Mouse (Mus musculus) midbrain, embryonic 10.5 days (tissue): ENCODE measurements around the gene Tepsin. TPM values are rescaled to one million over a fixed set of nuclear protein-coding genes. Genes with fewer than 3 reads are reported as not detected.

ENCODE experiments used
- DNase-seq: peaks from one replicate; pipeline ENCODE4 v3.0.0-alpha.2; 2017; ENCODE audit warnings: low spot score
- H3K27ac ChIP-seq: fragments of 300-500 bp; sonication (generic); replicated peaks from 2 replicates; pipeline ENCODE4 v1.5.1; 2016; ENCODE audit warnings: mild to moderate bottlenecking
- H3K27me3 ChIP-seq: fragments of 300-500 bp; sonication (generic); 2 replicates; pipeline ENCODE4 v1.6.1; 2016; ENCODE audit warnings: low read depth, mild to moderate bottlenecking; ENCODE audit not compliant: poor library complexity, severe bottlenecking
- H3K36me3 ChIP-seq: fragments of 300-500 bp; sonication (generic); 2 replicates; pipeline ENCODE4 v1.6.1; 2016; ENCODE audit warnings: mild to moderate bottlenecking, moderate library complexity
- H3K4me1 ChIP-seq: fragments of 300-500 bp; sonication (generic); 2 replicates; pipeline ENCODE4 v1.6.1; 2016
- H3K4me3 ChIP-seq: fragments of 300-500 bp; sonication (generic); 2 replicates; pipeline ENCODE4 v1.5.1; 2016; ENCODE audit warnings: mild to moderate bottlenecking, moderate library complexity
- H3K9me3 ChIP-seq: fragments of 300-500 bp; sonication (generic); replicated peaks from 2 replicates; pipeline ENCODE4 v1.6.1; 2016; ENCODE audit warnings: mild to moderate bottlenecking
- WGBS: fragments of 180-500 bp; shearing (Covaris S2); methylation state at CpG from one replicate; pipeline ENCODE4 v1.1.7; 2016; 5-methylcytosine and 5-hydroxymethylcytosine counted together
- polyA plus RNA-seq: library from polyadenylated mRNA; unstranded; fragments of >200 nt; fragmentation: Nextera tagmentation; extraction: Ambion mirVana; gene quantifications from 2 replicates; pipeline ENCODE4 v1.2.1, GENCODE M21; 2016

The Tepsin gene
- polyA plus RNA-seq, 1 experiment from 2014 or later, result 21.2 TPM

GRCm38 (mm10) chr11:120107026-120107425, 8.5 kb upstream of the Tepsin start:
- Histone ChIP-seq H3K27ac (no peak overlapping the region), H3K36me3 (peaks cover 74% of the 10 kb centered on the region), H3K4me1 (no peaks in the 10 kb centered on the region), H3K27me3 (no peaks in the 10 kb centered on the region), H3K4me3 (no peak overlapping the region), H3K9me3 (no peaks in the 10 kb centered on the region)
- 74% methylated on average over 2 of the region's 2 CpGs for WGBS
- DNase-seq, result no peak

GRCm38 (mm10) chr11:120103431-120103997, 5.0 kb upstream of the Tepsin start:
- H3K4me1 ChIP-seq, result peaks cover 23% of the 10 kb centered on the region
- DNase-seq, result no peak
- H3K36me3 ChIP-seq, result peaks cover 65% of the 10 kb centered on the region
- no peaks in the 10 kb centered on the region for H3K27me3 ChIP-seq
- no peak overlapping the region for H3K4me3 ChIP-seq
- H3K27ac ChIP-seq, result no peak overlapping the region
- H3K9me3 ChIP-seq, result no peaks in the 10 kb centered on the region
- WGBS, result 98% methylated on average over 3 of the region's 3 CpGs

- Histone ChIP-seq H3K27ac (0 out of 2 replicates have a peak overlapping the region, but pooled peaks have one; percentile 13), H3K9me3 (no peaks in the 10 kb centered on the region), H3K4me3 (no peak overlapping the region), H3K27me3 (no peaks in the 10 kb centered on the region), H3K4me1 (peaks cover 37% of the 10 kb centered on the region), H3K36me3 (peaks cover 48% of the 10 kb centered on the region)
- WGBS, result 2% methylated on average over 3 of the region's 3 CpGs
- DNase-seq, result peak; percentile 71
Observed at GRCm38 (mm10) chr11:120101036-120101435, 2.5 kb upstream of the Tepsin start.

GRCm38 (mm10) chr11:120092817-120093591, 5.5 kb downstream of the Tepsin start:
- Histone ChIP-seq H3K4me1 (peaks cover 12% of the 10 kb centered on the region), H3K9me3 (no peaks in the 10 kb centered on the region), H3K27ac (no peak overlapping the region), H3K36me3 (peaks cover 65% of the 10 kb centered on the region), H3K4me3 (no peak overlapping the region), H3K27me3 (no peaks in the 10 kb centered on the region)
- WGBS, result 80% methylated on average over 23 of the region's 23 CpGs
- no peak for DNase-seq

- Histone ChIP-seq H3K9me3 (no peaks in the 10 kb centered on the region), H3K4me3 (no peak overlapping the region), H3K4me1 (peaks cover 12% of the 10 kb centered on the region), H3K27me3 (no peaks in the 10 kb centered on the region), H3K36me3 (peaks cover 54% of the 10 kb centered on the region), H3K27ac (no peak overlapping the region)
- no peak for DNase-seq
- WGBS, result 88% methylated on average over 4 of the region's 4 CpGs
Observed at GRCm38 (mm10) chr11:120090661-120091060, 7.9 kb downstream of the Tepsin start.

GRCm38 (mm10) chr11:120086702-120087152, 11.8 kb downstream of the Tepsin start, which contains the start of gene Cep131:
Gene Cep131 (minus strand): TSS chr11:120086827.
- Histone ChIP-seq H3K27me3 (no peaks in the 10 kb centered on the region), H3K4me3 (peak within 1 kb of the TSS; percentile 76), H3K36me3 (peaks cover 44% of the 10 kb centered on the region), H3K9me3 (no peaks in the 10 kb centered on the region), H3K4me1 (peaks cover 27% of the 10 kb centered on the region), H3K27ac (peak within 1 kb of the TSS; percentile 92)
- WGBS, result 0% methylated on average over 42 of the region's 42 CpGs
- DNase-seq, result peak; percentile 98

- peaks cover 27% of the 10 kb centered on the region for H3K4me1 ChIP-seq
- H3K4me3 ChIP-seq, result peak overlapping the region; percentile 76
- no peaks in the 10 kb centered on the region for H3K9me3 ChIP-seq
- H3K27me3 ChIP-seq, result no peaks in the 10 kb centered on the region
- DNase-seq, result no peak
- WGBS, result under 1% methylated on average over 25 of the region's 25 CpGs
- H3K27ac ChIP-seq, result peak overlapping the region; percentile 92
- peaks cover 44% of the 10 kb centered on the region for H3K36me3 ChIP-seq
Observed at GRCm38 (mm10) chr11:120085891-120086627, 12.5 kb downstream of the Tepsin start.

- H3K4me3 ChIP-seq, result no peak overlapping the region
- no peaks in the 10 kb centered on the region for H3K9me3 ChIP-seq
- H3K27me3 ChIP-seq, result no peaks in the 10 kb centered on the region
- H3K36me3 ChIP-seq, result peaks cover 94% of the 10 kb centered on the region
- 94% methylated on average over 6 of the region's 6 CpGs for WGBS
- DNase-seq, result no peak
- H3K4me1 ChIP-seq, result peaks cover 11% of the 10 kb centered on the region
- H3K27ac ChIP-seq, result no peak overlapping the region
Observed at GRCm38 (mm10) chr11:120080282-120080681, 18.2 kb downstream of the Tepsin start.

GRCm38 (mm10) chr11:120076191-120076590, 22.3 kb downstream of the Tepsin start:
- no peak overlapping the region for H3K4me3 ChIP-seq
- peaks cover 100% of the 10 kb centered on the region for H3K36me3 ChIP-seq
- no peak for DNase-seq
- H3K9me3 ChIP-seq, result no peaks in the 10 kb centered on the region
- peaks cover 20% of the 10 kb centered on the region for H3K27me3 ChIP-seq
- WGBS, result 84% methylated on average over 3 of the region's 3 CpGs
- peaks cover 11% of the 10 kb centered on the region for H3K4me1 ChIP-seq
- no peak overlapping the region for H3K27ac ChIP-seq

GRCm38 (mm10) chr11:120072986-120073647, 25.4 kb downstream of the Tepsin start:
- Histone ChIP-seq H3K27ac (no peak overlapping the region), H3K4me3 (no peak overlapping the region), H3K9me3 (no peaks in the 10 kb centered on the region), H3K36me3 (peaks cover 100% of the 10 kb centered on the region), H3K4me1 (peaks cover 29% of the 10 kb centered on the region), H3K27me3 (peaks cover 46% of the 10 kb centered on the region)
- 86% methylated on average over 9 of the region's 9 CpGs for WGBS
- DNase-seq, result no peak

- H3K36me3 ChIP-seq, result peaks cover 100% of the 10 kb centered on the region
- DNase-seq, result no peak
- WGBS, result 75% methylated on average over 7 of the region's 7 CpGs
- peak overlapping the region; percentile 33 for H3K27ac ChIP-seq
- H3K9me3 ChIP-seq, result no peaks in the 10 kb centered on the region
- H3K4me1 ChIP-seq, result peaks cover 29% of the 10 kb centered on the region
- no peak overlapping the region for H3K4me3 ChIP-seq
- H3K27me3 ChIP-seq, result peaks cover 50% of the 10 kb centered on the region
Observed at GRCm38 (mm10) chr11:120071731-120072320, 26.7 kb downstream of the Tepsin start.

GRCm38 (mm10) chr11:120071065-120071464, 27.5 kb downstream of the Tepsin start:
- H3K27ac ChIP-seq, result peak overlapping the region; percentile 33; the same call in 1 of the 2 replicates
- 28% methylated on average over 12 of the region's 12 CpGs for WGBS
- H3K27me3 ChIP-seq, result peaks cover 54% of the 10 kb centered on the region
- DNase-seq, result peak; percentile 46
- no peak overlapping the region for H3K4me3 ChIP-seq
- H3K9me3 ChIP-seq, result no peaks in the 10 kb centered on the region
- H3K36me3 ChIP-seq, result peaks cover 100% of the 10 kb centered on the region
- peaks cover 29% of the 10 kb centered on the region for H3K4me1 ChIP-seq
